Mouse (Mus musculus) embryonic facial prominence, embryonic 10.5 days (tissue): ENCODE data around the gene Elmo1. TPM values are rescaled to one million over a fixed set of nuclear protein-coding genes. Genes with fewer than 3 reads are reported as not detected.

Source experiments
- DNase-seq: peaks from one replicate; pipeline ENCODE4 v3.0.0-alpha.2; 2017; ENCODE audit warnings: low spot score
- H3K27ac ChIP-seq: fragments of 300-500 bp; sonication (generic); replicated peaks from 2 replicates; pipeline ENCODE4 v1.5.1; 2016; ENCODE audit warnings: mild to moderate bottlenecking
- H3K27me3 ChIP-seq: fragments of 300-500 bp; sonication (generic); replicated peaks from 2 replicates; pipeline ENCODE4 v1.6.1; 2016; ENCODE audit warnings: low read depth, mild to moderate bottlenecking; ENCODE audit not compliant: poor library complexity, severe bottlenecking
- H3K36me3 ChIP-seq: fragments of 300-500 bp; sonication (generic); replicated peaks from 2 replicates; pipeline ENCODE4 v1.6.1; 2016; ENCODE audit warnings: mild to moderate bottlenecking, moderate library complexity
- H3K4me1 ChIP-seq: fragments of 300-500 bp; sonication (generic); 2 replicates; pipeline ENCODE4 v1.6.1; 2016
- H3K4me3 ChIP-seq: fragments of 300-500 bp; sonication (generic); 2 replicates; pipeline ENCODE4 v1.5.1; 2016; ENCODE audit warnings: mild to moderate bottlenecking, moderate library complexity
- H3K9me3 ChIP-seq: fragments of 300-500 bp; sonication (generic); 2 replicates; pipeline ENCODE4 v1.6.1; 2016; ENCODE audit warnings: mild to moderate bottlenecking
- WGBS: fragments of 180-500 bp; shearing (Covaris S2); methylation state at CpG from one replicate; pipeline ENCODE4 v1.1.7; 2016; 5-methylcytosine and 5-hydroxymethylcytosine counted together
- polyA plus RNA-seq: library from polyadenylated mRNA; unstranded; fragments of >200 nt; fragmentation: Nextera tagmentation; extraction: Ambion mirVana; gene quantifications from 2 replicates; pipeline ENCODE4 v1.2.1, GENCODE M21; 2016

Elmo1 gene
- 9.0 and 9.8 TPM in 2 replicates for polyA plus RNA-seq

- H3K27ac ChIP-seq, result peak within 1 kb of the TSS; percentile 86
- no peaks in the 10 kb centered on the region for H3K36me3 ChIP-seq
- H3K27me3 ChIP-seq, result peaks cover 37% of the 10 kb centered on the region
- peak within 1 kb of the TSS; percentile 85 for H3K4me3 ChIP-seq
- DNase-seq, result peak; percentile 84
- H3K9me3 ChIP-seq, result peaks cover 3% of the 10 kb centered on the region; the same call in 1 of the 2 replicates
- H3K4me1 ChIP-seq, result peaks cover 11% of the 10 kb centered on the region; the same call in 1 of the 2 replicates
- under 1% methylated on average over 49 of the region's 49 CpGs for WGBS
Measured at GRCm38 (mm10) chr13:20090133-20090710, at the start of gene Elmo1. Gene Elmo1 (plus strand): TSS chr13:20090596.

- H3K36me3 ChIP-seq, result no peaks in the 10 kb centered on the region
- 6% methylated on average over 2 of the region's 2 CpGs for WGBS
- H3K27ac ChIP-seq, result 0 out of 2 replicates have a peak overlapping the region, but pooled peaks have one; percentile 10
- no peaks in the 10 kb centered on the region for H3K4me1 ChIP-seq
- DNase-seq, result no peak
- H3K27me3 ChIP-seq, result no peaks in the 10 kb centered on the region
- no peaks in the 10 kb centered on the region for H3K9me3 ChIP-seq
- H3K4me3 ChIP-seq, result no peak overlapping the region
Measured at GRCm38 (mm10) chr13:20041169-20041830, 49.1 kb upstream of the Elmo1 start.

DNA sequence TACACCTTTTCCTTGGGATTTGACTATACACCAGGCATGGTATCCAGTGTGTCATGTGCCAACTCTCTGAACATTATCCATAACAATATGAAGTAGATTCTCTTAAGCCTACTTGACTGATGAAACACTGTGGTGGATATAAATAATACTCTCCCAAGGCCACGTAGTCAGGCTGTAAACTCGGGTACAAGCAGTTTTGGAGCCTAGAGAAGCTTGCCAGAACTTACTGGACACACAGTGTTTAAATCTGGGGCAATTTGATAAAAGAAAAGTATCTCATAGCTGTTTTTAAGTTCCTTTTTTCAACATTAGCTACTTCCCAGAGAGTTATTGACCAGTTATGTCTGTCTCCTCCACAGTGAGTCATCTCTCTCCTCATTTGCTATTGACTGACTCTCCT is 47.5 kb upstream of the Elmo1 start:
- no peaks in the 10 kb centered on the region for H3K36me3 ChIP-seq
- H3K9me3 ChIP-seq, result no peaks in the 10 kb centered on the region
- DNase-seq, result no peak
- no peak overlapping the region for H3K4me3 ChIP-seq
- H3K27me3 ChIP-seq, result no peaks in the 10 kb centered on the region
- no peak overlapping the region for H3K27ac ChIP-seq
- no peaks in the 10 kb centered on the region for H3K4me1 ChIP-seq
- 87% methylated on average over 2 of the region's 2 CpGs for WGBS

- H3K27me3 ChIP-seq, result 0 out of 2 replicates have a peak, but pooled peaks cover 6% of the 10 kb centered on the region
- H3K36me3 ChIP-seq, result no peaks in the 10 kb centered on the region
- H3K9me3 ChIP-seq, result no peaks in the 10 kb centered on the region
- no peak overlapping the region for H3K4me3 ChIP-seq
- 87% methylated on average over 2 of the region's 2 CpGs for WGBS
- H3K27ac ChIP-seq, result no peak overlapping the region
- peaks cover 5% of the 10 kb centered on the region; the same call in 1 of the 2 replicates for H3K4me1 ChIP-seq
- no peak for DNase-seq
Measured at GRCm38 (mm10) chr13:20045350-20045749, 45.0 kb upstream of the Elmo1 start.

DNA sequence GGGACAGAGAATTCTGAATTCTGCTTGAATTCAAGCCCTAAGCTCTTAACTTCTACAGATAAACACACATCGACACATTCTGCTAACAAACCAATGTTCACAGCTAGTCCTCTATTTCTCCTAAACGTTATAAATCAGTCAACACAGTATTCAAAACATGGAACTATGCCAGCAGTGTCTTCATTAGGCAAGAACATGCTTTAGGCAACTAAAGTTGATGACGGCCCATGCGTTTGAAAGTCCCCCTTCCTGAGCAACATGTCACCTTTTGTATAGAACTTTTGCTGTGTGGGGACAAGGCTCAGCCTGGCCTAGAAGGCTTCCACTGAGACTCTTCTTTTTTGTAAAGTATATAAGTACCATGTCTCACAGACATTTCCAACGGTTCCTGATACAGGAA is 44.6 kb upstream of the Elmo1 start:
- 84% methylated on average over 5 of the region's 5 CpGs for WGBS
- 0 out of 2 replicates have a peak, but pooled peaks cover 6% of the 10 kb centered on the region for H3K27me3 ChIP-seq
- H3K36me3 ChIP-seq, result no peaks in the 10 kb centered on the region
- H3K4me3 ChIP-seq, result no peak overlapping the region
- no peak overlapping the region for H3K27ac ChIP-seq
- H3K9me3 ChIP-seq, result no peaks in the 10 kb centered on the region
- no peak for DNase-seq
- H3K4me1 ChIP-seq, result peaks cover 5% of the 10 kb centered on the region; the same call in 1 of the 2 replicates

DNA sequence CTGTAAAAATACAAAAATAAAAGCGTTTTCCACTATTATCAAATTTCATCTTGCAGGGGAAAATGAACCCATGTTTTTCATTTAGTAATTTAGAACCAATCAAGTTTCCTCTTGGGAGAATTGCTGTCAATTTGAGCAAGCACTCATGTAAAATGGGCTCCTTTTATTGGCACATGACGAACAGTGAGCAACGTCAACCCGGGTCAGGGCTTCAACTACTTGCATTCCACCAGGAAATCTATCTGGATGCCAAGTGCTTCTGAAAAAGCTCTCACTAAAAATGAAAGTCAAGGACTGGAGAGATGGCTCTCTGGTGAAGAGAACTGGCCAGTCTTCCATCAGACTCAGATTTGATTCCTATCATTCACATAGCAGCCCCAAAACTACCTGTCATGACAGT is 44.0 kb upstream of the Elmo1 start:
- no peak overlapping the region for H3K4me3 ChIP-seq
- 67% methylated on average over 4 of the region's 4 CpGs for WGBS
- H3K4me1 ChIP-seq, result peaks cover 5% of the 10 kb centered on the region; the same call in 1 of the 2 replicates
- 0 out of 2 replicates have a peak, but pooled peaks cover 6% of the 10 kb centered on the region for H3K27me3 ChIP-seq
- no peaks in the 10 kb centered on the region for H3K36me3 ChIP-seq
- H3K27ac ChIP-seq, result no peak overlapping the region
- no peak for DNase-seq
- H3K9me3 ChIP-seq, result no peaks in the 10 kb centered on the region

DNA sequence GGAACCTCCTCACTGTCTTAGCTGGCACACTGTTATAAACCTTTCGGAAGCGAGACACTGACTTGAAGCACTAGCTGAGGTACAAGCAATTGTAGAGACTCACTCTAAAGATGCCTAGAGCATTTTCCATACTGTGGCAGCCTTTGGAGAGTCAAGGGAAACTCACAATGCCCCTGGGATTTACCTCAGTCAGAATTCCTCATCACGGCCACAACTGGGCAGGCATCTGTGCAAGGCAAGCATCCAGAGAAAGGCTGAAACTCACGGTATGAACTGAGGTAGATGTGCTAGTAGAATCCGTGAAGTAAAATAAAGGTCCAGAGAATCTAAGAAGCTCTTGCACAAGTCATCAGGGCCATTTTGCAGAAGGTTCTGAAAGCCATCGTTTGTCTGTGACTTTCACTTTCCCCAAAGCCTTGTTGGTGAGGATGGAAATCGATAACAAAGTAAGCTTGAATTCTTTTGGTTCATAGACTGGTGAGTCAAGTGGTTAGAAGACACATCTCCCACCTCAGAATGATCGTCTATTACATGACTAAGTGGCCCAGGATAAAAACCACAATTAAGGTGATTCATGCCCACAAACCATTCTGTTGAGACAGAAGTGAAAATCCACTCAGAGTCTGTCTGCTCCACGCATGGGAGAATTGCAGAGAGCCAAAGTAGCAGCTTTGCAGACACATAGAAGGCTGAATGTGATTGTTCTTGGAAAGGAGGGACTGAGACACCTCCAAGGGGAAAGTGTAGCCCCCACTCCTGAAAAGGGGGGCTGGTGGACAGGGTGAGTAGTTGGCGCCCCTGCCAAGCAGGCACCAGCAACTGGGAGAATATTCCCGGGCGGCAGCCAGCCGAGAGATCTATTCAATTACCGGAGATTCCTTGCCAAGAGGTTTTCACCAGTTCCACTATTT is 42.2 kb upstream of the Elmo1 start:
- DNase-seq, result no peak
- Histone ChIP-seq H3K4me3 (no peak overlapping the region), H3K9me3 (no peaks in the 10 kb centered on the region), H3K27ac (no peak overlapping the region), H3K36me3 (no peaks in the 10 kb centered on the region), H3K4me1 (peaks cover 5% of the 10 kb centered on the region; the same call in 1 of the 2 replicates), H3K27me3 (0 out of 2 replicates have a peak, but pooled peaks cover 6% of the 10 kb centered on the region)
- WGBS, result 53% methylated on average over 14 of the region's 14 CpGs

GRCm38 (mm10) chr13:20048837-20049160 is 41.6 kb upstream of the Elmo1 start:
- H3K36me3 ChIP-seq, result no peaks in the 10 kb centered on the region
- no peak for DNase-seq

DNA sequence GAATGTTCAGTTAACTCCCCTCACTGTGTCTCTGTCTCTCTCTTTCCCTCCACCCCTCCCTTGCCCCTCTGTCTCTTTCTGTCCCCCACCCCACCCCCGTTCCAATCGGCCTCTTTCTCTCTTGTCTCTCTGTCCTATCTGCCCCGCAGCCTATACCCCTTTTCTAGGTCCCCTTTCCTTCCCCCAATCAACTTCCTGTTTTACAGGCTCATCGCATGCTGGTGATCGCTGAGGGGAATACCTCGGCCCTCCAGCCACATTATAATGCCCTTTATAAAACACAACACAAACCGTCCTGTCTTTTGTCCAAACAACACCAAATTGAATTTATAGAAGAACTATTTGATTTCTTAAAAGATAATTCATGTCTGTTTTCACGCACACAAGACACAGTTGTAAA is 40.7 kb upstream of the Elmo1 start:
- Histone ChIP-seq H3K27me3 (0 out of 2 replicates have a peak, but pooled peaks cover 6% of the 10 kb centered on the region), H3K4me1 (peaks cover 5% of the 10 kb centered on the region; the same call in 1 of the 2 replicates), H3K9me3 (no peaks in the 10 kb centered on the region), H3K36me3 (no peaks in the 10 kb centered on the region), H3K27ac (no peak overlapping the region), H3K4me3 (no peak overlapping the region)
- no peak for DNase-seq
- WGBS, result 56% methylated on average over 8 of the region's 8 CpGs

More at GRCm38 (mm10) chr13:20048837-20049160, 41.6 kb upstream of the Elmo1 start:
- H3K4me3 ChIP-seq, result no peak overlapping the region
- no peaks in the 10 kb centered on the region for H3K9me3 ChIP-seq
- WGBS, result 40% methylated on average over 2 of the region's 2 CpGs
- H3K4me1 ChIP-seq, result peaks cover 5% of the 10 kb centered on the region; the same call in 1 of the 2 replicates
- no peak overlapping the region for H3K27ac ChIP-seq
- 0 out of 2 replicates have a peak, but pooled peaks cover 6% of the 10 kb centered on the region for H3K27me3 ChIP-seq

DNA sequence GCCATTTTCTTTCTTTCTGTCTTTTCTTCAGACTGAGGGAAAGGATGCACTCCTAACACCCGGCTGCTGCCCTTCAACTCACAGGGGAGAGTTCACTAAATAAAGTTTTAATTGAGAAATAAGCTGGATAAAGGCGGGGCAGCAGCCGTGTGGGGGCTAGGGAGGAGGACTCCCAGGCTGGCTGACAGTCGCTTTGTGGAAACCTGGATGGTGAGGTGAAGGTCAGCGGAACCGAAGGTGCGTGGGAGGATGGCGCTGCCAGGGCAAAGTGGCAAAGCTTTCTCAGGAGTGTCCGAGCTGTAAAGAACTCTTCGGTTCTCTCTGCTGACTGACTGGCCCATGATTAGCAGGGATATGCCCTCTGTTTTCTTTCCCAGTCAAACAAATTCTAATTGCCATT is 40.2 kb upstream of the Elmo1 start:
- Histone ChIP-seq H3K9me3 (no peaks in the 10 kb centered on the region), H3K27ac (no peak overlapping the region), H3K27me3 (0 out of 2 replicates have a peak, but pooled peaks cover 6% of the 10 kb centered on the region), H3K4me3 (no peak overlapping the region), H3K4me1 (peaks cover 5% of the 10 kb centered on the region; the same call in 1 of the 2 replicates), H3K36me3 (no peaks in the 10 kb centered on the region)
- WGBS, result 90% methylated on average over 10 of the region's 10 CpGs
- DNase-seq, result no peak

GRCm38 (mm10) chr13:20057926-20058325 is 32.5 kb upstream of the Elmo1 start:
- Histone ChIP-seq H3K9me3 (no peaks in the 10 kb centered on the region), H3K27me3 (no peaks in the 10 kb centered on the region), H3K27ac (no peak overlapping the region), H3K4me1 (no peaks in the 10 kb centered on the region), H3K36me3 (no peaks in the 10 kb centered on the region), H3K4me3 (no peak overlapping the region)
- WGBS, result 80% methylated on average over 1 of the region's 1 CpGs
- DNase-seq, result no peak

DNA sequence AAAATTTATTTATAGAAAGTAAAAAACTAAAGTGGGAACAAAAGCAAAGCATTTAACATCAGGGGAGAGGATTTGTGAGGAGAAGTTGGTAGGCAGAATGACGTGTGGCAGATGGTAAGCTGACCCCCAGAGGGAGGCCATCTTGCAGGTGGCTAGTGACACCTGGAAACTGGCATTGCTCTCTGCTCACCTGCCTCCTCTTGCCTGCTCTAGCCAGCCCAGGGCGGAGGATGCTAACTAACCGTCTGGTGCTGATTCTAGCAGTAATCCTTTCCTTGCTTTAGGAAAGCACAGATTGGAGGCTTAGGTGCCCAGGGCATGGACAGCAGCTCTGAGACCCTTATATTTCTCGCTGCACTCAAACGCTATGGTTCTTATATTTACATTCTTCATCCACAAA is 29.4 kb upstream of the Elmo1 start:
- Histone ChIP-seq H3K36me3 (no peaks in the 10 kb centered on the region), H3K4me1 (no peaks in the 10 kb centered on the region), H3K4me3 (no peak overlapping the region), H3K27ac (no peak overlapping the region), H3K27me3 (no peaks in the 10 kb centered on the region), H3K9me3 (no peaks in the 10 kb centered on the region)
- WGBS, result 80% methylated on average over 5 of the region's 5 CpGs
- DNase-seq, result no peak
